Mouse (Mus musculus) embryonic facial prominence, embryonic 13.5 days (tissue): Measurements from ENCODE around the gene Rab40b. TPM values are rescaled to one million over a fixed set of nuclear protein-coding genes. Genes with fewer than 3 reads are reported as not detected.

ENCODE experiments used
- ATAC-seq: fragments of 200-750 bp; cut with Nextera tagmentation; 2 replicates; pipeline ENCODE4 v1.8.0; 2017; ENCODE audit warnings: low read depth; ENCODE audit not compliant: insufficient number of reproducible peaks, insufficient read depth, low FRiP score, low TSS enrichment
- H3K27ac ChIP-seq: fragments of 300-500 bp; sonication (generic); 2 replicates; pipeline ENCODE4 v1.5.1; 2015; ENCODE audit warnings: moderate library complexity, mild to moderate bottlenecking, inconsistent platforms
- H3K27me3 ChIP-seq: fragments of 300-500 bp; sonication (generic); 2 replicates; pipeline ENCODE4 v1.6.1; 2015; ENCODE audit warnings: mild to moderate bottlenecking, inconsistent platforms
- H3K36me3 ChIP-seq: fragments of 300-500 bp; sonication (generic); 2 replicates; pipeline ENCODE4 v1.6.1; 2015; ENCODE audit warnings: mild to moderate bottlenecking, inconsistent platforms
- H3K4me1 ChIP-seq: fragments of 300-500 bp; sonication (generic); 2 replicates; pipeline ENCODE4 v1.6.1; 2015; ENCODE audit warnings: inconsistent platforms
- H3K4me2 ChIP-seq: fragments of 300-500 bp; sonication (generic); 2 replicates; pipeline ENCODE4 v1.6.1; 2015; ENCODE audit warnings: moderate library complexity, mild to moderate bottlenecking, inconsistent platforms
- H3K4me3 ChIP-seq: fragments of 300-500 bp; sonication (generic); 2 replicates; pipeline ENCODE4 v1.5.1; 2015; ENCODE audit warnings: mild to moderate bottlenecking, inconsistent platforms
- H3K9ac ChIP-seq: fragments of 300-500 bp; sonication (generic); 2 replicates; pipeline ENCODE4 v1.6.1; 2015; ENCODE audit warnings: mild to moderate bottlenecking, inconsistent platforms
- H3K9me3 ChIP-seq: fragments of 300-500 bp; sonication (generic); 2 replicates; pipeline ENCODE4 v1.6.1; 2016; ENCODE audit warnings: inconsistent platforms
- WGBS: fragments of 180-500 bp; shearing (Covaris S2); methylation state at CpG from one replicate; pipeline ENCODE4 v1.1.7; 2015; ENCODE audit warnings: mixed read lengths; 5-methylcytosine and 5-hydroxymethylcytosine counted together
- polyA plus RNA-seq: library from polyadenylated mRNA; unstranded; fragments of >200 nt; fragmentation: Nextera tagmentation; extraction: Ambion mirVana; gene quantifications from 2 replicates; pipeline ENCODE4 v1.2.1, GENCODE M21; 2015

The Rab40b gene
- polyA plus RNA-seq, 1 experiment from 2014 or later = 10.7 TPM

- Histone ChIP-seq H3K9ac (no peak overlapping the region), H3K27ac (no peak overlapping the region), H3K4me3 (no peak overlapping the region), H3K4me1 (no peaks in the 10 kb centered on the region), H3K36me3 (no peaks in the 10 kb centered on the region), H3K27me3 (no peaks in the 10 kb centered on the region), H3K9me3 (no peaks in the 10 kb centered on the region), H3K4me2 (no peak overlapping the region)
- ATAC-seq = no peak
- WGBS = 83% methylated on average over 5 of the region's 5 CpGs
Observed at GRCm38 (mm10) chr11:121414762-121415161, 26.7 kb upstream of the Rab40b start.

- ATAC-seq = no peak
- Histone ChIP-seq H3K4me1 (no peaks in the 10 kb centered on the region), H3K4me3 (no peak overlapping the region), H3K27ac (no peak overlapping the region), H3K4me2 (no peak overlapping the region), H3K27me3 (no peaks in the 10 kb centered on the region; the same call in 1 of the 2 replicates), H3K9me3 (no peaks in the 10 kb centered on the region), H3K9ac (no peak overlapping the region), H3K36me3 (no peaks in the 10 kb centered on the region)
- WGBS = 73% methylated on average over 3 of the region's 3 CpGs
Observed at GRCm38 (mm10) chr11:121407366-121408155, 19.5 kb upstream of the Rab40b start.

- H3K4me1 ChIP-seq = peaks cover 12% of the 10 kb centered on the region
- H3K27ac ChIP-seq = no peak overlapping the region
- H3K9ac ChIP-seq = no peak overlapping the region
- 0 out of 2 replicates have a peak, but pooled peaks cover 3% of the 10 kb centered on the region for H3K27me3 ChIP-seq
- ATAC-seq = no peak
- H3K9me3 ChIP-seq = no peaks in the 10 kb centered on the region
- no peaks in the 10 kb centered on the region for H3K36me3 ChIP-seq
- no peak overlapping the region for H3K4me3 ChIP-seq
- WGBS = 91% methylated on average over 3 of the region's 3 CpGs
- no peak overlapping the region for H3K4me2 ChIP-seq
Observed at GRCm38 (mm10) chr11:121392405-121392804, 4.4 kb upstream of the Rab40b start.

GRCm38 (mm10) chr11:121390793-121391192, 2.7 kb upstream of the Rab40b start:
- H3K9me3 ChIP-seq = no peaks in the 10 kb centered on the region
- H3K4me3 ChIP-seq = no peak overlapping the region
- H3K4me2 ChIP-seq = no peak overlapping the region
- WGBS = 67% methylated on average over 3 of the region's 3 CpGs
- H3K27ac ChIP-seq = no peak overlapping the region
- H3K9ac ChIP-seq = no peak overlapping the region
- H3K4me1 ChIP-seq = peaks cover 16% of the 10 kb centered on the region
- no peak for ATAC-seq
- peaks cover 12% of the 10 kb centered on the region for H3K27me3 ChIP-seq
- H3K36me3 ChIP-seq = no peaks in the 10 kb centered on the region

GRCm38 (mm10) chr11:121388554-121388945, 499 bp upstream of the Rab40b start:
- peak; percentile 1; the same call in 1 of the 2 replicates for ATAC-seq

GRCm38 (mm10) chr11:121380294-121380693, 7.8 kb downstream of the Rab40b start:
- Histone ChIP-seq H3K9ac (no peak overlapping the region), H3K9me3 (no peaks in the 10 kb centered on the region), H3K4me1 (no peaks in the 10 kb centered on the region), H3K27ac (no peak overlapping the region), H3K36me3 (no peaks in the 10 kb centered on the region), H3K27me3 (no peaks in the 10 kb centered on the region), H3K4me3 (no peak overlapping the region), H3K4me2 (no peak overlapping the region)
- no peak for ATAC-seq
- 69% methylated on average over 6 of the region's 6 CpGs for WGBS

More at GRCm38 (mm10) chr11:121388554-121388945, 499 bp upstream of the Rab40b start:
- peaks cover 12% of the 10 kb centered on the region for H3K27me3 ChIP-seq
- H3K4me3 ChIP-seq = peak overlapping the region; percentile 69
- H3K9me3 ChIP-seq = no peaks in the 10 kb centered on the region
- peak overlapping the region; percentile 44; the same call in 1 of the 2 replicates for H3K9ac ChIP-seq
- no peak overlapping the region for H3K27ac ChIP-seq
- H3K4me1 ChIP-seq = peaks cover 13% of the 10 kb centered on the region
- H3K4me2 ChIP-seq = peak overlapping the region; percentile 93
- no peaks in the 10 kb centered on the region for H3K36me3 ChIP-seq
- 12% methylated on average over 6 of the region's 6 CpGs for WGBS

- Histone ChIP-seq H3K36me3 (no peaks in the 10 kb centered on the region), H3K27ac (no peak overlapping the region), H3K9me3 (no peaks in the 10 kb centered on the region), H3K4me1 (no peaks in the 10 kb centered on the region), H3K4me3 (no peak overlapping the region), H3K9ac (no peak overlapping the region), H3K4me2 (no peak overlapping the region), H3K27me3 (no peaks in the 10 kb centered on the region)
- ATAC-seq = no peak
Observed at GRCm38 (mm10) chr11:121378644-121379043, 9.4 kb downstream of the Rab40b start.

- Histone ChIP-seq H3K27me3 (no peaks in the 10 kb centered on the region), H3K4me2 (no peak overlapping the region), H3K4me1 (no peaks in the 10 kb centered on the region), H3K27ac (no peak overlapping the region), H3K9me3 (no peaks in the 10 kb centered on the region), H3K4me3 (no peak overlapping the region), H3K9ac (no peak overlapping the region), H3K36me3 (no peaks in the 10 kb centered on the region)
- WGBS = 70% methylated on average over 6 of the region's 6 CpGs
- no peak for ATAC-seq
Observed at GRCm38 (mm10) chr11:121373305-121373704, 14.7 kb downstream of the Rab40b start.

- Histone ChIP-seq H3K4me3 (no peak overlapping the region), H3K9ac (no peak overlapping the region), H3K9me3 (no peaks in the 10 kb centered on the region), H3K36me3 (no peaks in the 10 kb centered on the region), H3K27ac (no peak overlapping the region), H3K4me1 (peaks cover 14% of the 10 kb centered on the region), H3K4me2 (no peak overlapping the region), H3K27me3 (no peaks in the 10 kb centered on the region)
- no peak for ATAC-seq
- WGBS = 77% methylated on average over 6 of the region's 6 CpGs
Observed at GRCm38 (mm10) chr11:121370337-121370994, 17.6 kb downstream of the Rab40b start.

- Histone ChIP-seq H3K9ac (no peak overlapping the region), H3K4me2 (no peak overlapping the region), H3K4me3 (no peak overlapping the region), H3K27ac (no peak overlapping the region), H3K36me3 (no peaks in the 10 kb centered on the region), H3K27me3 (no peaks in the 10 kb centered on the region), H3K9me3 (no peaks in the 10 kb centered on the region), H3K4me1 (peaks cover 14% of the 10 kb centered on the region)
- ATAC-seq = no peak
- 67% methylated on average over 6 of the region's 6 CpGs for WGBS
Observed at GRCm38 (mm10) chr11:121369622-121370021, 18.4 kb downstream of the Rab40b start.

- Histone ChIP-seq H3K4me1 (peaks cover 14% of the 10 kb centered on the region), H3K9me3 (no peaks in the 10 kb centered on the region), H3K4me3 (no peak overlapping the region), H3K4me2 (no peak overlapping the region), H3K36me3 (no peaks in the 10 kb centered on the region), H3K27me3 (no peaks in the 10 kb centered on the region), H3K27ac (no peak overlapping the region), H3K9ac (no peak overlapping the region)
- WGBS = 76% methylated on average over 1 of the region's 1 CpGs
- no peak for ATAC-seq
Observed at GRCm38 (mm10) chr11:121368731-121369130, 19.3 kb downstream of the Rab40b start.
